Mouse (Mus musculus) liver, embryonic 16.5 days (tissue): ENCODE results near the gene Creb5. TPM values are rescaled to one million over a fixed set of nuclear protein-coding genes. Genes with fewer than 3 reads are reported as not detected.
A peak's percentile ranks its signal among the peaks of the same experiment; 100 is the strongest.

Experiments
- ATAC-seq: fragments of 200-750 bp; cut with Nextera tagmentation; 2 replicates; pipeline ENCODE4 v1.8.0; 2017; ENCODE audit warnings: low read depth, mild to moderate bottlenecking, moderate number of reproducible peaks, moderate library complexity
- H3K27ac ChIP-seq: fragments of 300-500 bp; sonication (generic); 2 replicates; pipeline ENCODE4 v1.5.1; 2014; ENCODE audit warnings: mild to moderate bottlenecking, low read length
- H3K27me3 ChIP-seq: fragments of 300-500 bp; sonication (generic); 2 replicates; pipeline ENCODE4 v1.6.1; 2014; ENCODE audit warnings: low read depth, low read length, mixed read lengths; ENCODE audit not compliant: control insufficient read depth, insufficient read depth
- H3K36me3 ChIP-seq: fragments of 300-500 bp; sonication (generic); 2 replicates; pipeline ENCODE4 v1.6.1; 2014; ENCODE audit warnings: mild to moderate bottlenecking; ENCODE audit not compliant: control insufficient read depth, insufficient read depth
- H3K4me1 ChIP-seq: fragments of 300-500 bp; sonication (generic); 2 replicates; pipeline ENCODE4 v1.6.1; 2014; ENCODE audit warnings: low read depth, low read length, mixed read lengths; ENCODE audit not compliant: control insufficient read depth
- H3K4me2 ChIP-seq: fragments of 300-500 bp; sonication (generic); 2 replicates; pipeline ENCODE4 v1.6.1; 2014; ENCODE audit warnings: low read depth, low read length, mixed read lengths
- H3K4me3 ChIP-seq: fragments of 300-500 bp; sonication (generic); 2 replicates; pipeline ENCODE4 v1.5.1; 2014; ENCODE audit warnings: low read depth, mild to moderate bottlenecking, low read length
- H3K9ac ChIP-seq: fragments of 300-500 bp; sonication (generic); 2 replicates; pipeline ENCODE4 v1.6.1; 2014; ENCODE audit warnings: low read depth, low read length
- H3K9me3 ChIP-seq: fragments of 300-500 bp; sonication (generic); replicated peaks from 2 replicates; pipeline ENCODE4 v1.6.1; 2016; ENCODE audit warnings: low read length; ENCODE audit not compliant: control insufficient read depth
- WGBS: fragments of 180-500 bp; shearing (Covaris S2); extraction: QIAGEN DNeasy Blood & Tissue Kit; methylation state at CpG from one replicate; pipeline ENCODE4 v1.1.7; 2014; ENCODE audit not compliant: insufficient replicate concordance; 5-methylcytosine and 5-hydroxymethylcytosine counted together
- polyA plus RNA-seq: library from polyadenylated mRNA; unstranded; fragments of >200 nt; fragmentation: Nextera tagmentation; extraction: Ambion mirVana; gene quantifications from 2 replicates; pipeline ENCODE4 v1.2.1, GENCODE M21; 2015

Creb5 gene
- polyA plus RNA-seq, 1 experiment from 2014 or later, result 0.24 TPM

DNA sequence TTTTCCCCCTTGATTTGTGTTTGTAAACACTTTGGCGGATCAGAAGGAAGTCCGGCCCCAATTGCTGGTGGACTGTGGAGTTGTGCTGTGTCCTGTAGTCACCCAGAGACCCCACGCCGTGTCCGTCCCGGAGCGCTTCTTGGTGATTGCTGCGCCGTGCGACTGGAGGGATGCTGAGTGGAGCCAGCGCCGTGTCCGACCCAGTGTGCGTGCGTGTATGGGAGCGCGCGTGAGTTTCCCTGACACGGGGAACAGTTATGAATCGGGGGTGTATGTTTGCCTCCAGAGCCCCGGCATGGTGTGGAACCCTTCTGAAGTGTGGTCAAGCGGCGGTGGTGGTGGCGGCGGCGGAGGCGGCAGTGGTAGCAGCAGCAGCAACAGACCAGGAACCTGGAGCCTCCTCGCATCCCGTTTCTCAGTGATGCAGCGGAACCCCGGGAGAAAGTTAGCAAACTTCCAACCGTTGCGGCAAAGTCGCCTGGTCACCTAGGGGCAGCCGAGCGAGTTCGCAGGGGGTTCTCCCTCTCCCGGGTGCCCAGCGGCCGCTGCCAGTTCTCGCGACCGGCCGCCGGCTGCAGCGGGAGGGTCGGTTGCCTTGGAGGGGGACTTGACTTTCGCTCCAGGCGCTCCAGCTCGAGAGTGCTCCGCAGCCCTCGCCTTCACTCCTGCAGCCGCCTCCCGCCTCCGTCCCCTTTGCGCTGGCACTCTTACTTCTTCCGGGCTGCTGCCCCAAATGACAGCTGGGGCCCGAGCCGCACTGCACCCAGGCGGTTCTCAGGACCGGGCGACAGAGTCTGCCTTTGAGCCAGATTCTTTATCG, 702 bp downstream of the Creb5 start:
- H3K36me3 ChIP-seq, result no peaks in the 10 kb centered on the region
- no peak overlapping the region for H3K9ac ChIP-seq
- H3K27ac ChIP-seq, result no peak overlapping the region
- peak overlapping the region; percentile 48 for H3K4me3 ChIP-seq
- no peak for ATAC-seq
- under 1% methylated on average over 63 of the region's 63 CpGs for whole genome bisulfite sequencing
- H3K4me2 ChIP-seq, result peak overlapping the region; percentile 65
- H3K9me3 ChIP-seq, result no peaks in the 10 kb centered on the region
- H3K4me1 ChIP-seq, result peaks cover 3% of the 10 kb centered on the region; the same call in 1 of the 2 replicates
- peaks cover 79% of the 10 kb centered on the region for H3K27me3 ChIP-seq

DNA sequence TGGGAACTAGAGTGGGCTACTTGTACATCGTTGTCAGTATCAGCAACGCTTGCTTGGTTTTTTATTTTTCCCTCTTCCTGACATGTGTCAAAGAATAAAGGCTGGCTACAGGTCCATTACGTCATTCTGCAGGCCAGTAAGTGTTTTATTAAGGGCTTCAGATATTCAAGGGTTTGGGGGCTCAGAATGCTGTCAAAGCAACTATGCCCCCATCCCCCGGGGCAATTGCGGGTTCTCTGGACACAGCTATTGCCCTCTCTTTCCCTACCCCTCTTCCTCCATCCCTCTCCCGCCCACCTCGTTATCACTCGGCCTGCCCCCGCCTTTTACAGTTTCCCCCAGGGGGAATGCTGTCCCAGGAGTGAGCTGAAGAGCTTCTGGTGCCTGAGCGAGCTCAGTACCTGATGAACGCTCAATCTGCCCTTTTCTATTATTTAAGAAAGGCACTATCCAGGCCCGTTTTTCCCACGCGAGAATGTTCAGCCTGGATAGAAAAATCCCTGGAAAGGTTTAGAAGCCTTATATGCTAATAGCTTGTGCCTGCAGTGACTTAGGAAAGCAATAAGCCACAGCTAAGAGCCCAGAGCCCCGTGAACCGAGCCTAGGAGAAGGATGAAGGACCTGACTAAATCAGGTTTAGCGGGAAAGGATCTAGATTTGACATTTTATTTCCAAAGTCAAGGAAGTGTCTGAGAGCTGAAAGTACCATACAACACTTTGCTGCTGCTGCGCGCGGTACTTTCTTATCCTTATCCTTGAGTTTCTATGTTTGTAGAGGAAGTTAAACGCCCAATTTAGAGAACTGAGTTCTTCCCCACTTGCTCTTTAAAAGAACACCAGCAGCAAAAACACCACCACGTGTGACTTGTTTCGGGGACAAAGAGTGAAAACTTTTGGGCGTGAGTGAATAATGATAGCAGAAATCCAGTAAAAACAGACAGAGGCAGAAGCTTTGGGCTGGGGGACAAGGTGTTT, 1.8 kb downstream of the Creb5 start:
- no peaks in the 10 kb centered on the region for H3K9me3 ChIP-seq
- H3K4me2 ChIP-seq, result no peak overlapping the region
- peaks cover 3% of the 10 kb centered on the region; the same call in 1 of the 2 replicates for H3K4me1 ChIP-seq
- no peak overlapping the region for H3K4me3 ChIP-seq
- WGBS, result 3% methylated on average over 24 of the region's 24 CpGs
- no peaks in the 10 kb centered on the region for H3K36me3 ChIP-seq
- no peak overlapping the region for H3K9ac ChIP-seq
- ATAC-seq, result no peak
- H3K27ac ChIP-seq, result no peak overlapping the region
- peaks cover 71% of the 10 kb centered on the region for H3K27me3 ChIP-seq

DNA sequence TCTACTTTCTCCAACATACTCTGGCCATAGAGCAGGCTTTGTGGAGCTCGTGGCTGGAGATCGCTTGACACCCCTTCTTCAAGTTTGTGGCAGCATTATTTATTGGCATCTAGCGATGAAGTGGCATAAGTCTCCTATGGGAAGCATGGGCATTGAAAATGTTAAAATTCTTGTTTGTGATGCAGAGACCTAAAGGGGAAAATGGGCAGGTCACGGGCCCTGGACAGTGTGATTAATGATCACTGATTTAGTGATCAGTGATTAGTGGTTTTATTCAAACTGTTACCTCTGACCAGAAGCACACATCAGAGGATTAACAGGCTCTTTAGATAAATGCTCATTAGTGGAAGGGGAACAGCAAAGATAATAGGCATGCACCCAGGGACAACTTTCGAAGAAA, 2.6 kb downstream of the Creb5 start:
- Histone ChIP-seq H3K27me3 (peaks cover 64% of the 10 kb centered on the region), H3K27ac (no peak overlapping the region), H3K4me1 (peaks cover 3% of the 10 kb centered on the region; the same call in 1 of the 2 replicates), H3K36me3 (no peaks in the 10 kb centered on the region), H3K4me2 (no peak overlapping the region), H3K4me3 (no peak overlapping the region), H3K9ac (no peak overlapping the region), H3K9me3 (no peaks in the 10 kb centered on the region)
- WGBS, result 17% methylated on average over 5 of the region's 5 CpGs
- no peak for ATAC-seq

DNA sequence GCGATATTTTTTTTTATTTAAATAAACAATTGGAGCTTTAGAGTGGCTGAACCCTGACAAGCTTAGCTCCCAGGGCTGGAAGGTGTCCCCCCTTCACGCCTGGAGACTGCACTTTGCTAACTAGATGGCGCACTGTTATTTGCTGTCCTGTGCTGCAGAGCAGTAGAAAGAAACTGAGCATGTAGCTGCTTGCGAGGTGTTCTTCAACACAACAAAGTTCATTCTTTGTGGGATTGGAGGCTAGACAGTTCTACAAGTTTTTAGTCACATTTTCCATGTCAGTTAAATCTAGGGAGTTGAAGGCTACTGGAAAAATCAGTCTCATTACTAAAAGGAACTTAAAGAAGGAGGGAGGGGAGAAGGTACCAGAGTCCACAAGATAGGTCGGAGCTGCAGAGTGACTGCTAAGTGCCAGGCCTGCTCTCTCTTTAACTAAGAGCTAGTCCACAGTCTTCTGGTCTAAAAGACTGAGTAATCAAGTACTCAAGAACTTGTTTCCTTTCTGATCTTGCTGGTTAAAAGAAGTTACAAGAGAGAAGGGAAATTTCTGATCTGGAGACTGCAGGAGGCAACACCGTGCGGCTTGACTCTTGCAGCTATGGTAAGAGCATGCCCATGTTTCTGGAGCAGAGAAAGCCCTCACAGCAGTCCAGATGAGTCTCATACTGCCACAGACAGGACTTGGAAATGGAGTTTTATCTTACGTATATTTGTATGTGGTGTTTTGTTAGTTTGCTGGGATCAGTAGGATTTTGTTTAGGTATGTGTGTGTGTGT, 3.3 kb downstream of the Creb5 start:
- Histone ChIP-seq H3K9me3 (no peaks in the 10 kb centered on the region), H3K9ac (no peak overlapping the region), H3K4me2 (no peak overlapping the region), H3K27me3 (peaks cover 57% of the 10 kb centered on the region), H3K36me3 (no peaks in the 10 kb centered on the region), H3K27ac (no peak overlapping the region), H3K4me1 (peaks cover 3% of the 10 kb centered on the region; the same call in 1 of the 2 replicates), H3K4me3 (no peak overlapping the region)
- no peak for ATAC-seq
- 36% methylated on average over 8 of the region's 8 CpGs for WGBS

DNA sequence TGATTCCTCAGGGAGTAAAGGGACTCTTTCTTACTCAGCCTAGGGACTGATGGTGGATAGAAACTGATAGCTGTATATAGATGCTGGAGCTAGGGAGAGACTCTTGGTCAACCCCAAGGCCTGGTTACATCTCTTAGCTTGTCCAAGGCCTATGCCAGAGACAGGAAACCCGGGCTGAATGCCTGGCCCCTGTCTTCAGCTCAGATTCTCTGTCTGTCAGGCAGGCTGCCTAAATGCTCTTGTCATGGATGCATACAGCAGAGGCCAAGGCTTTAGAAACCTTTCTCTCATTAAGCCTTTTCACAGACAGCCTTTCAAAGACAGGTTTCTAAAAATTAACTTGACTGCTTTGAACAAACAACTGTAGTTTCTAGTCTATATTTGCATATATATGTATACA, 5.9 kb downstream of the Creb5 start:
- H3K4me3 ChIP-seq, result no peak overlapping the region
- H3K27ac ChIP-seq, result no peak overlapping the region
- WGBS, result 46% methylated on average over 1 of the region's 1 CpGs
- peaks cover 32% of the 10 kb centered on the region for H3K27me3 ChIP-seq
- H3K36me3 ChIP-seq, result no peaks in the 10 kb centered on the region
- H3K9me3 ChIP-seq, result no peaks in the 10 kb centered on the region
- H3K9ac ChIP-seq, result no peak overlapping the region
- no peak for ATAC-seq
- no peaks in the 10 kb centered on the region for H3K4me1 ChIP-seq
- no peak overlapping the region for H3K4me2 ChIP-seq

DNA sequence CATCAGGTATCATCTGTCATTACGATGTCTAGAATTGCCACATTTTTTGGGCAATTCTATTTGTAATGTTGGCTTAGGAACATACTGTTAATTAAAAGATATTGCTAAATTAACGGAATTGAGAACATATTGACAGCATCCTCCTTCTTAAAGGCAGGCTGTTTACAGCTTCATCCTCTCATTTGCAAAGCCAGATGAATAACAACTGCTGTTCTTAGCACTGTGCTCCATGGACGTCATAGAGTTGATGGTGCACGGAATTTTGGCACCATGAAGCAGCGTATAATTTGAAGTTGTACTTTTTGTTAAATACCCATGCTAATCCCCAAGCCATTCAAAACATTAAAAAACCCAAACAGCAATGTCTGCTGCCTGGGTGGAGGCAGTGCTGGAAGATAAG, 10.8 kb downstream of the Creb5 start:
- Histone ChIP-seq H3K4me3 (no peak overlapping the region), H3K4me2 (no peak overlapping the region), H3K4me1 (no peaks in the 10 kb centered on the region), H3K27me3 (no peaks in the 10 kb centered on the region), H3K9me3 (no peaks in the 10 kb centered on the region), H3K9ac (no peak overlapping the region), H3K36me3 (no peaks in the 10 kb centered on the region), H3K27ac (no peak overlapping the region)
- no peak for ATAC-seq
- WGBS, result 57% methylated on average over 5 of the region's 5 CpGs

DNA sequence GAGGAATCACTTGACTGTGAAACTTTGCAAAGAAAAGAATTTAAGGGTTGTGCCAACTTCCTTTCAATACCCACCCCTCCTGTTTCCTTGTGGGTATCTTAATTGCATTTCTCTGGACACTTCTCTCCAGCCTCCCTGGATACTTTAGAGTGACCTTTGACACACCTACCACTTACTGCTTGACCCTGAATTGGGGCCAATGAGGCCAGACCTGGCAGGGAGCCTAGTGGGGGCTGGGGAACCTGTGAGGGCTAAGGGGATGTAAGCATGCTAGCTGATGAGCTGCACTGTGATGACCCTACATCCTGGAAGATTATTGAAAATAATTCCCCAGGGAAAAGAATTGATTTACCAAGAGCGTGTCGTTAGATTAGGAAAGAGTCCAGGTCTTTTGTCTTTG, 17.1 kb downstream of the Creb5 start:
- H3K4me1 ChIP-seq, result no peaks in the 10 kb centered on the region
- H3K9ac ChIP-seq, result no peak overlapping the region
- WGBS, result 72% methylated on average over 2 of the region's 2 CpGs
- no peak overlapping the region for H3K4me2 ChIP-seq
- H3K27me3 ChIP-seq, result no peaks in the 10 kb centered on the region
- no peak overlapping the region for H3K27ac ChIP-seq
- H3K9me3 ChIP-seq, result no peaks in the 10 kb centered on the region
- ATAC-seq, result no peak
- no peak overlapping the region for H3K4me3 ChIP-seq
- H3K36me3 ChIP-seq, result no peaks in the 10 kb centered on the region

DNA sequence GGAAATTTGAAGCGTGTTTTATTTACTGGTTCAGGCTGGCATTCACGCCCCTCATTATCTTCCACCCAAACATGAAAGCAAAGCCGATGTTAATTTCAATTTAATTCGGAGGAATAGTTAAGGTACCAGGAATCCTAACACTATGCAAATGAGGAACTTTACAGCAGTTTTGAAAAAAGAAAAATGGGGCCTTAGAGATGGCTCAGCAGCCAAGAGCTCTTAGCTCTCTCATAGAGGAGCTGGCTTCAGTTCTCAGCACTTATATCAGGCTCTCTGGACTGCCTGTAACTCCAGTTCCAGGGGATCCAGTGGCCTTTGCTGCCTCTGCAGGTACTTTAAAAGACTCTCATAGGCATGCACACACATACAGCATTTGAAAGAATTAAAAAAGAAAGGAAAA, 19.1 kb downstream of the Creb5 start:
- Histone ChIP-seq H3K36me3 (no peaks in the 10 kb centered on the region), H3K9ac (no peak overlapping the region), H3K27me3 (no peaks in the 10 kb centered on the region), H3K4me1 (no peaks in the 10 kb centered on the region), H3K4me3 (no peak overlapping the region), H3K27ac (no peak overlapping the region), H3K4me2 (no peak overlapping the region), H3K9me3 (no peaks in the 10 kb centered on the region)
- no peak for ATAC-seq
- WGBS, result 65% methylated on average over 4 of the region's 4 CpGs
